Mouse (Mus musculus) testis, adult 2 months (tissue): ENCODE data around the gene Rasa2. TPM values are rescaled to one million over a fixed set of nuclear protein-coding genes. Genes with fewer than 3 reads are reported as not detected.
"Not testable (repeated sequence)": the region's sequence is repeated elsewhere in the genome, so short reads cannot be mapped to it uniquely, and the experiment has no call there.

ENCODE experiments used
- H3K27ac ChIP-seq: fragments of 200-500 bp; 2 replicates; pipeline ENCODE4 v1.5.1; 2012; ENCODE audit warnings: low read depth, low read length; ENCODE audit not compliant: control insufficient read depth, insufficient read depth
- H3K27me3 ChIP-seq: fragments of 200-500 bp; 2 replicates; pipeline ENCODE4 v1.6.1; 2012; ENCODE audit warnings: mild to moderate bottlenecking, low read length, moderate library complexity; ENCODE audit not compliant: control insufficient read depth, insufficient read depth
- H3K36me3 ChIP-seq: fragments of 200-500 bp; 2 replicates; pipeline ENCODE4 v1.6.1; 2012; ENCODE audit warnings: mild to moderate bottlenecking, low read length; ENCODE audit not compliant: control insufficient read depth, insufficient read depth
- H3K4me1 ChIP-seq: fragments of 200-500 bp; 2 replicates; pipeline ENCODE4 v1.6.1; 2012; ENCODE audit warnings: low read length; ENCODE audit not compliant: control insufficient read depth, insufficient read depth
- H3K4me3 ChIP-seq: fragments of 200-500 bp; 2 replicates; pipeline ENCODE4 v1.5.1; 2012; ENCODE audit warnings: low read depth, mild to moderate bottlenecking, low read length, moderate library complexity, mixed read lengths; ENCODE audit not compliant: control insufficient read depth
- CTCF ChIP-seq: fragments of 200-500 bp; IDR thresholded peaks from 2 replicates; pipeline ENCODE4 v1.5.1; 2012; ENCODE audit warnings: low read depth, mild to moderate bottlenecking, inconsistent platforms, low read length, moderate library complexity; ENCODE audit not compliant: control insufficient read depth, insufficient read depth, insufficient replicate concordance
- POLR2A ChIP-seq: fragments of 200-500 bp; IDR thresholded peaks from 2 replicates; pipeline ENCODE4 v1.6.1; 2012; ENCODE audit warnings: low read depth, mild to moderate bottlenecking, inconsistent platforms, low read length, moderate library complexity; ENCODE audit not compliant: control insufficient read depth
- polyA plus RNA-seq: library from polyadenylated mRNA; depleted of rRNA; stranded (reverse); fragments of >200 nt; gene quantifications from 2 replicates; pipeline ENCODE4 v1.2.3, GENCODE M21; 2012

Gene Rasa2
- polyA plus RNA-seq, 1 experiment, result 1.8 TPM

GRCm38 (mm10) chr9:96558594-96558993 lies 72.8 kb downstream of the Rasa2 start:
- Histone ChIP-seq H3K36me3 (no peaks in the 10 kb centered on the region), H3K4me3 (no peak overlapping the region), H3K4me1 (no peaks in the 10 kb centered on the region), H3K27me3 (no peaks in the 10 kb centered on the region), H3K27ac (no peak overlapping the region)
- no peak for TF ChIP-seq POLR2A
- TF ChIP-seq CTCF, result no peak

DNA sequence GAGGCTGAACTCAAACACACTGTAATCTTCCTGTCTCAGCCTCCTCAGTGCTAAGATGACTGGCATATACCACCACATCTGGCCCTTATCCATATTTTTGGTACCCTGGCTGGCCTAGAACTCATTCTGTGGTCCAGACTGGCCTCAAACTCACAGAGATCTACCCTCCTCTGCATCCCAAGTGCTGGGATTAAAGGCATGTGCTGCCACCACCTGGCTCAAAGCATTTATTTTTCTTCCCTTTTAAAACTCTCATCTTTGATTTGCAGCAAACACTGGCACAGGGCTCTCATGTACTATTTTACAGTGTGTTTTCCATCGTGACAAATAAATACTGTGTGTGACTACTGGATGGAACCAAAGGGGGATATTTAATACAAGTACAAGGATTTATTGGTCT lies 77.3 kb downstream of the Rasa2 start:
- Histone ChIP-seq H3K4me3 (no peak overlapping the region), H3K36me3 (no peaks in the 10 kb centered on the region), H3K27me3 (no peaks in the 10 kb centered on the region), H3K4me1 (no peaks in the 10 kb centered on the region), H3K27ac (no peak overlapping the region)
- TF ChIP-seq CTCF, result no peak
- no peak for TF ChIP-seq POLR2A

GRCm38 (mm10) chr9:96545410-96545809 lies 86.0 kb downstream of the Rasa2 start:
- H3K36me3 ChIP-seq, result no peaks in the 10 kb centered on the region
- TF ChIP-seq POLR2A (no peak), CTCF (no peak)
- peaks cover 2% of the 10 kb centered on the region; the same call in 1 of the 2 replicates for H3K4me1 ChIP-seq
- H3K27me3 ChIP-seq, result no peaks in the 10 kb centered on the region
- H3K27ac ChIP-seq, result no peak overlapping the region
- no peak overlapping the region for H3K4me3 ChIP-seq

DNA sequence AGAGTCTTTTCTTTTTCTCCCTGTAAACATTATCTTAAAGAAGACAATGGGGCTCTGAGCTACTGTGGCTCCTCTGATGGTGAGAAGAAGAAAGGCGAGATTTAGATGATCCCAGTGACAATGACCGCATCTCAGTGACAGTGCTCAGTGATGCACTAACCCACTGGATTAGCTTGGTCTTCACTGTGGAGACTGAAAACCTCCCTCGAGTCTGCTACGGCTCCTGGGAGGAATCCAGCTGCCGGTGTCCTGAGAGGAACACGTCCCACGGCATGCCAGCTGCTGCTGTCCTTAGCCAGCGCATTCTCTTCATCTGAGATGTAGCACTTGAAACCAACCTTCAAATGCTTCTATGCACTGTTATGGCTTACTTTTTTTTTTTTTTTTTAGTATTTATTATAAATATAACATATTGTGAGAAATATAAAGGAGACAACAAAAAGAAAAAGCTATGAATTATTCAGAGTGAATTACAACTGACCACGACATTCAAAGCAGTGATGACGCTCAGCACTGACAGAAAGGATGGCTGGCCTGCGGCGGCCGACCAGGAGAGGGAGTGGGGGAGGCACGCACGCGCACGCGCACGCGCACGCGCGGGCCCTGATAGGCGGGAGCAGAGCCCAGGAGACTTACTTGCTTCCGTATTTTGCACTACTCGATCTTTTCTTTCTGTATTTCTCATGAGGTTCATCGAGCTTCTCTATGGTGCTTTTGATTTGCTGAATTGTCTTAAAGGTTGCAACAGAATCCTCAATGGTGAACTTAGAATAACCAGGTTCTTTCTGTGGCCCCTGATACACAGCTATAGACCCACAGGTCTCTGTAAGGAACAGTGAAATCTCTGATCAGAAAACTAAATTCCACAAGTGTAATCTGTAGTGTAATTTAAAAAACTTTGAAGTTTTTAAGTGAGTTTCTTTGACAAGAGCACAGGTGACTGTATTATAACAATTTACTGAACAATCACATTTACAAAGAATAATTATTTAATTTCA lies 87.5 kb downstream of the Rasa2 start:
- no peak overlapping the region for H3K27ac ChIP-seq
- H3K36me3 ChIP-seq, result no peaks in the 10 kb centered on the region
- TF ChIP-seq POLR2A, result no peak
- no peak for TF ChIP-seq CTCF
- no peak overlapping the region for H3K4me3 ChIP-seq
- H3K27me3 ChIP-seq, result no peaks in the 10 kb centered on the region
- peaks cover 2% of the 10 kb centered on the region; the same call in 1 of the 2 replicates for H3K4me1 ChIP-seq

DNA sequence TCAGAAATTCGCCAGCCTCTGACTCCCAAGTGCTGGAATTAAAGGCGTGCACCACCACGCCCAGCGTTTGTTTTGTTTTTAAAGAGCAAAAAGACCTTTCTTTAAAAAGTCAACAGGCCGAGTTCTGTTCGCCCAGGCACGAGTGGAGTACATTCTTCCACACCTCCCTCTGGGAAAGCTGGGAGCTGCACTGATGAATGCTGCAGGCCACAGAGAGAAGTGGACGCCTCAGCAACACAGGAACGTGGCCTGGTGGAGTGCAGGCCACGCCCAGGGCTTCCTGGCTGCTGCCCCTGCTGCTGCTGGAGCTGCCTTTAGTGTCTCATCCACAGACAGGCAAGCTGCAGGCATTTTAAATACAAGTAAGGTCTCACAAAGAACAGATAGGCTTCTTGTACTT lies 92.5 kb downstream of the Rasa2 start:
- Histone ChIP-seq H3K36me3 (no peaks in the 10 kb centered on the region), H3K27ac (no peak overlapping the region), H3K4me3 (no peak overlapping the region), H3K4me1 (peaks cover 9% of the 10 kb centered on the region), H3K27me3 (no peaks in the 10 kb centered on the region)
- no peak for TF ChIP-seq CTCF

GRCm38 (mm10) chr9:96537615-96537919 lies 93.8 kb downstream of the Rasa2 start:
- no peaks in the 10 kb centered on the region for H3K27me3 ChIP-seq
- H3K36me3 ChIP-seq, result no peaks in the 10 kb centered on the region
- H3K27ac ChIP-seq, result no peak overlapping the region
- H3K4me1 ChIP-seq, result peaks cover 9% of the 10 kb centered on the region
- no peak for TF ChIP-seq CTCF
- no peak for TF ChIP-seq POLR2A
- H3K4me3 ChIP-seq, result peak overlapping the region; percentile 87

DNA sequence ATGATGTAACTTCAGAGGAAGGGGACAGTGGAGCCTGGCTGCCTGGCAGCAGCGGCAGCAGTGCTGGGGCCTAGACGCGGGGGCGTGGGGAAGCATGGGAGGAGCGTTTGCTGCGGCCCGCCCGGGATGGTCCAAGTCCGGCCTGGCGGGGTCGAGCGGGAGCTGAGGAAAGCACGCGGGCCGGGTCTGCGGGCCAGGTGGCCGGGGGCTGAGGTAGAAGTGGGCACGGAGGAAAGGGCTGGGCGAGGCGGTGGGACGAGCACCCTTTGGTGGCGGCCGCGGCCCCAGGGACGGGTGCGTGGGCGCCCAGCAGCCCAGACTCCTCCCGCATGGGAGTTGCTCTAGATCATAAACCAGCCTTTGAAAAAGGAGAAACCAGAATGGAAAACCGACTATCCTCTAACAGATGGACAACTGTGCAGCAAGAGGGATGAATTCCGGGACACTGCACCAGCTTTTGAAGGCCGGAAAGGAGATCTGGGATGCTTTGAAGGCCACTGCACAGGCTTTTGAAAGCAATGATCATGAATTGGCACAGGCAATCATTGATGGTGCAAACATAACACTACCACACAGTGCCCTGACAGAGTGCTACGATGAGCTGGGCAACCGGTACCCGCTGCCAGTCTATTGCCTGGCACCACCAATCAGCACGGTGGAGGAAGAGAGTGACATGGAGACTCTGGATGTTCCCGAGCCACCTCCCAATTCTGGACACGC lies 94.4 kb downstream of the Rasa2 start:
- Histone ChIP-seq H3K4me3 (peak overlapping the region; percentile 87), H3K4me1 (peaks cover 9% of the 10 kb centered on the region), H3K36me3 (no peaks in the 10 kb centered on the region), H3K27me3 (no peaks in the 10 kb centered on the region), H3K27ac (peak overlapping the region; percentile 50; the same call in 1 of the 2 replicates)
- TF ChIP-seq POLR2A (no peak), CTCF (no peak)

DNA sequence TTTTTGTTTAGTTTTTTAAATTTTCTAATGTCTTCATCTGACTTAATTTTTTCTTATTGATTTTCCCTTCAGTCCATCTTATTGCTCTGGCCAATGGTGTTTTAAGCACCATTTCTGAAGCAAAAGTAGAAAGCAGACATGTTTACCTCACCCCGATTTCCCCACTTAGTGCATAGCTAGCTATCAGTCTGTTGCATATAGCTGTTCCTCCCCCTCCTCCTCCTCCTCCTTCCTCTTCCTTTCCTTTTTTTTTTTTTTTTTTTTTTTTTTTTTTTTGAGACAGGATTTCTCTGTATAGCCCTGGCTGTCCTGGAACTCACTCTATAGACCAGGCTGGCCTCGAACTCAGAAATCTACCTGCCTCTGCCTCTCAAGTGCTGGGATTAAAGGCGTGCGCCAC lies 95.3 kb downstream of the Rasa2 start:
- H3K27me3 ChIP-seq, H3K27ac ChIP-seq, H3K4me3 ChIP-seq, H3K36me3 ChIP-seq, H3K4me1 ChIP-seq: not testable (repeated sequence)
